Mouse (Mus musculus) hindbrain, embryonic 10.5 days (tissue): ENCODE measurements at regions not wholly inside any gene's neighbourhood (a gene's known extent, or its start where the extent isn't known, plus 50 kb on each side); places are given as distances from the start of the nearest gene placed in this dataset.

ENCODE experiments used
- DNase-seq: peaks from one replicate; pipeline ENCODE4 v3.0.0-alpha.2; 2017; ENCODE audit warnings: low spot score
- H3K27ac ChIP-seq: fragments of 300-500 bp; sonication (generic); 2 replicates; pipeline ENCODE4 v1.5.1; 2016; ENCODE audit warnings: mild to moderate bottlenecking, moderate library complexity
- H3K27me3 ChIP-seq: fragments of 300-500 bp; sonication (generic); 2 replicates; pipeline ENCODE4 v1.6.1; 2016; ENCODE audit warnings: mild to moderate bottlenecking; ENCODE audit not compliant: poor library complexity, insufficient read depth, severe bottlenecking
- H3K36me3 ChIP-seq: fragments of 300-500 bp; sonication (generic); 2 replicates; pipeline ENCODE4 v1.6.1; 2016; ENCODE audit warnings: mild to moderate bottlenecking, moderate library complexity
- H3K4me1 ChIP-seq: fragments of 300-500 bp; sonication (generic); replicated peaks from 2 replicates; pipeline ENCODE4 v1.6.1; 2016; ENCODE audit warnings: mild to moderate bottlenecking
- H3K4me3 ChIP-seq: fragments of 300-500 bp; sonication (generic); 2 replicates; pipeline ENCODE4 v1.5.1; 2016; ENCODE audit warnings: mild to moderate bottlenecking, moderate library complexity
- H3K9me3 ChIP-seq: fragments of 300-500 bp; sonication (generic); 2 replicates; pipeline ENCODE4 v1.6.1; 2016; ENCODE audit warnings: mild to moderate bottlenecking, moderate library complexity
- WGBS: fragments of 180-500 bp; shearing (Covaris S2); methylation state at CpG from one replicate; pipeline ENCODE4 v1.1.7; 2016; 5-methylcytosine and 5-hydroxymethylcytosine counted together

DNA sequence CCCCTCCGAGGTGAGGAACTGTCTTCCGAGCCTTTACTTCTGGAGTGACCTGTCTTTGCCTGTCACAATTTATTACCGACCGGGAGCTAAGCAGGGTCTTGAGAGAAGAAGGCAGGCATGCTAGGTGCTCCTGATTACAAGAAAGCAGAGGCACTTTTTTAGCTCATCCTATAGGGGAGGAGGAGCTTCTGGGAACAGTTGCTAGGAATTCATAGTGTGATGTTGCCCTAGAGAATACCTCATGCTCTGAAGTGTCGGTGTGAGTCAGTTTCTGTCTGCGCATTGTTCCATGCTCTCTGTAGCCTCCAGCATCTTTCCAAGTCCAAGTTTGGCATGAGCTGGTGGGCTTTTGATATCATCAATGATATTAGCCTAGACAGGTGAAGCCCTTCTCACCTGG is 178.0 kb upstream of the Ado start:
- Histone ChIP-seq H3K27ac (no peak overlapping the region), H3K9me3 (no peaks in the 10 kb centered on the region), H3K36me3 (no peaks in the 10 kb centered on the region), H3K4me3 (no peak overlapping the region), H3K4me1 (no peaks in the 10 kb centered on the region), H3K27me3 (no peaks in the 10 kb centered on the region)
- WGBS = 93% methylated on average over 6 of the region's 6 CpGs
- DNase-seq = no peak

DNA sequence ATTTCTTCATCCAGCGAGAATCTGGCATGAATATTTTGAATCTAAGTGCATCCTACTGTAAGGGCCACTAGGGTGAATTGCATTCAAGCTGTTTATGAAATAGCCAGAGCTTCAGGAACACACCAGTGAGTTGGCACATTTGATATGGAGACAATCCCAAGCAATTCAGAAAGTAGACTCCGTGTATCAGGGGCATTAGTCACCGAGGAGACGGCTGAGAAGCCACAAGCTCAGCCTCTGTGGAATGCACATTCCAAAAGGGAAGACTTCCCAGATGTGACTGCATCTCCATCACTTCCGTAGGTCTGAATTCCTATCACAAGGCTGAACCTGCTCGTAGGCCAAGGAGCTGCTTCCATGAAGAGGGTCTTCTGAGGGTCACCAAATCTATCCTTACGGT is 177.6 kb upstream of the Ado start:
- 84% methylated on average over 7 of the region's 7 CpGs for WGBS
- H3K9me3 ChIP-seq = no peaks in the 10 kb centered on the region
- no peak overlapping the region for H3K4me3 ChIP-seq
- no peaks in the 10 kb centered on the region for H3K4me1 ChIP-seq
- H3K27ac ChIP-seq = no peak overlapping the region
- DNase-seq = no peak
- H3K36me3 ChIP-seq = no peaks in the 10 kb centered on the region
- H3K27me3 ChIP-seq = no peaks in the 10 kb centered on the region

DNA sequence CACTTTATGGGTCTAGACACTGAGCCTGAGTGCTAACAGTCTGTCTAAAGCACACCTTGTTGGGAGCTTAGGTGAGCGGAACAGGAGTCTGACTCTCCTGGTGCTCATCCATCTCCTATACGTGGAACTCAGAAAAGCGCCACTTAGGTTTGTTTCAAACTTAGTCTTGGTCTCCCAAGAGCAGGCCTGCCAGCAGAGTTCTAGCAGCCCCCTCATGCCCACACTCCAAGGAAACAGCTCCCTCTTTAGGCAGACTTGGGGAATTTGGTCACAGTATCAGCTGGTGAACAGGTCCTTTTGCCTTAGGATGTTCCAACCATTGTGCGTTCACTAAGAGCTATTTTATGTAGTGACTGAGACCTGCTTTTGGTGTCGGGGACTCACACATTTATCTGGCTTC is 173.0 kb upstream of the Ado start:
- Histone ChIP-seq H3K4me1 (no peaks in the 10 kb centered on the region), H3K36me3 (no peaks in the 10 kb centered on the region), H3K27ac (no peak overlapping the region), H3K27me3 (no peaks in the 10 kb centered on the region), H3K4me3 (no peak overlapping the region), H3K9me3 (no peaks in the 10 kb centered on the region)
- WGBS = 54% methylated on average over 5 of the region's 5 CpGs
- peak; percentile 29 for DNase-seq

DNA sequence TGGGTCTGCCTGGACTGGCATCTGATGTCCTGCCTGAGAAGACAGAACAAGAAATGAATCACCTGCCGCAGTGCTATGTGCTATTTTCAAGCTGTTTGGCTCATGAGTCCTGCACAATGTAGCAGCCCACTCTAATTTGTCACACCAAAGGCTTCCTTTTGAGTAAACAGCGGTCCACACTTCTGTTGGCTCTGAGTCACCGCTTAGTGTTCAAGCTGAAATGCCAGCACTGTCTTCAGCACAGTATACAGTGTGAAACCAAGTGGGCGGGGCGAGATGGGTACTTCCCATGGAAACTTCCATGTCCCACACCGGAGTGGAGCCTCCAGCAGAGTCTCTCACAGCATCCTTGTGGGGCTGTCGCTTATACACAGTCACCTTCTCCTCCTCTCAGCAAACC is 168.8 kb upstream of the Ado start:
- Histone ChIP-seq H3K4me1 (no peaks in the 10 kb centered on the region), H3K36me3 (no peaks in the 10 kb centered on the region), H3K27ac (no peak overlapping the region), H3K9me3 (no peaks in the 10 kb centered on the region), H3K4me3 (no peak overlapping the region), H3K27me3 (no peaks in the 10 kb centered on the region)
- DNase-seq = no peak
- 91% methylated on average over 7 of the region's 7 CpGs for WGBS

DNA sequence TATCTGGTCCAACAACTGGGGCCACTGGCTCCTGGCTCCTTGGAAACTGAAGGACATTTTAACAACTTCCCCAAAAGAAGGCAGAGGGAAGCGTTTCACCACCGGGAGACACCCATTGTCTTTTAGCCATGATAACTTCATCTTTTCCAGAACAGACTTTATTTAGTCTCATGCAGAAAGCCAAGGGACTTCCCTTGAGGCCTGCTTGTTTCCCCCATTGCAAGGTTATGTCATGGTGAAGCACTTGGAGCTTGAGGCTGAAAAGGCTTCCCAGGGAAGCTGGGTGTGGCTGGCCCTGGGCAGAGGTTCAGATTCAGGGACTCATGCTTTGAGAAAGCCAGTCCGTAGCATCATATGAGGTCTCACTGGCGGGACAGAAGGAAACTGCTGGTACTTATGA is 166.3 kb upstream of the Ado start:
- DNase-seq = no peak
- no peak overlapping the region for H3K4me3 ChIP-seq
- H3K27ac ChIP-seq = no peak overlapping the region
- H3K4me1 ChIP-seq = no peaks in the 10 kb centered on the region
- H3K36me3 ChIP-seq = no peaks in the 10 kb centered on the region
- WGBS = 92% methylated on average over 4 of the region's 4 CpGs
- H3K9me3 ChIP-seq = 0 out of 2 replicates have a peak, but pooled peaks cover 5% of the 10 kb centered on the region
- H3K27me3 ChIP-seq = no peaks in the 10 kb centered on the region

DNA sequence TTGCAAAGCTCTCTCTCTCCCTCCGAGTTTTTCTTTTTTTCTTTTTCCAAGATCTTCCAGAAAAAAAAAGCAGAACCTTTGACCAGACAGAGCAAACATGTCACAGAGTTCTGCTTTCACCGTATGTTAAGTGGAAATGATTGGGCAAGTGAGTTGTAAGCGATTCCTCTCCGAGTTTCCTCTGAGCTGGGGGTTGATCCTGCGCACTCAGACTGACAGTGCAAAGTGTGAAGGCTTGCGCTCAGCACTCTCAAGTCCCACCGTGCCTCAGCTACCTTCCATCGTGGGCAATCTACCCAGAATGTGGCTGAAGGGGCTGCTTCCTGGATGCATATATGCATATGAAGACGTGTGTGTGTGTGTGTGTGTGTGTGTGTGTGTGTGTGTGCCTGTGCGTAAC is 164.3 kb upstream of the Ado start:
- DNase-seq = no peak
- Histone ChIP-seq H3K9me3 (0 out of 2 replicates have a peak, but pooled peaks cover 5% of the 10 kb centered on the region), H3K27me3 (no peaks in the 10 kb centered on the region), H3K27ac (no peak overlapping the region), H3K36me3 (no peaks in the 10 kb centered on the region), H3K4me3 (no peak overlapping the region), H3K4me1 (no peaks in the 10 kb centered on the region)
- WGBS = 89% methylated on average over 10 of the region's 10 CpGs

DNA sequence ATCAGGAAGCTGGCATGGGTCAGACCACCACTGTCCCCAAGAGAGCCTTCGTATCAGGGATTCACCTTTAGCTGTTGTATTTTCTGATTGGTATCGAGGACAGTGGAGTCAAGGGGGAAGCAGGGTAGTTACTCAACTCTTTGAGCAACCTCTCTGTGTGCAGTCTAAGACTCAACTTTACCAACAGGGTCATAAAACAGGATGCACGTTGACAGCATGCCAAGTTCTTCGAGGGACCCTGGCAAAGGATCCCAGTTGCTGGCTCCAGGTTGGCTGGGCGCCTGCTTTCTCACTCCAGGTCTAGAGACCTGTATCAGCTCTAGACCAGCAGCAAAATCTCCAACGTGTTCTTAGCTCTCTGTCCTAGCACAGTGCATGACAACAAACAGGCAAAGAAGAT is 163.9 kb upstream of the Ado start:
- H3K36me3 ChIP-seq = no peaks in the 10 kb centered on the region
- 82% methylated on average over 6 of the region's 6 CpGs for WGBS
- H3K9me3 ChIP-seq = 0 out of 2 replicates have a peak, but pooled peaks cover 5% of the 10 kb centered on the region
- no peak overlapping the region for H3K27ac ChIP-seq
- H3K4me1 ChIP-seq = no peaks in the 10 kb centered on the region
- no peak for DNase-seq
- no peak overlapping the region for H3K4me3 ChIP-seq
- no peaks in the 10 kb centered on the region for H3K27me3 ChIP-seq

DNA sequence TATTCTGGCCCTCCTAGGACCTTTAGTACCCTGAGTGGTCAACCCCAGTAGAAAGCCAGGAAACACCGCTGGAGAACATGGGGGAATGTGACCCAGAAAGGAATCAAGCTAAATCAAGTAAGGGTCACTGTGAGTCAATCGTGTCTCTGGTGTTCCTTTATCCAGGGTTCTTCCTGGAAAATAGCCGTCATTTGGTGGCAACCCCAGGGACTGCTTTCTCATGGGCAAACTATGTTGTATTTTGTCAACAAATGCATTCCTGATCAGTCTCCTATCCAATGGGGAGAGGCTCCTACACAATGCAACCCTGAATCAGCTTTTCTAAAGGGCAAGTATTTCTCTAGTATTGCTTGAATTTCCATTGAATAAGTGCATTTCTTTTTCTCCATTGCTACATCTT is 163.2 kb upstream of the Ado start:
- Histone ChIP-seq H3K9me3 (0 out of 2 replicates have a peak, but pooled peaks cover 5% of the 10 kb centered on the region), H3K4me1 (no peaks in the 10 kb centered on the region), H3K4me3 (no peak overlapping the region), H3K27me3 (no peaks in the 10 kb centered on the region), H3K27ac (no peak overlapping the region), H3K36me3 (no peaks in the 10 kb centered on the region)
- 90% methylated on average over 3 of the region's 3 CpGs for WGBS
- DNase-seq = no peak

DNA sequence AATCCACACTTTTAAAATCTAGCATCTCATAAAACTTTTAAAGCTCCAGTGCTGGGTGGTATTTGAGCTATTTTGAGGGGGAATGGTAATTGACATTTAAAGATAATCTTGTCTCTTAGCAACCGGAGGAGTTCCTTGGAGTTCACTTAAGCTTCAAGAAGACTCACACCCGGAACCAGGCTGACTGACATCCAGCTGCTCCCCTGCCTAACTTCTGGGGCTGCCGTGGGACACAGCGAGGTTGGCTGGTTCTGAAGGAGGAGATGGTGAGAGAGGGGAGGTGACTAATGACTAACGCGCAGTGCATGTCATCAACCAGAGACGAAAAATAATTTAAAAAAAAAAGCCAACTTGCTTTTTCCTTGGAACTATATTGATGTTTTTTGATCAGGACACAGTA is 157.7 kb upstream of the Ado start:
- Histone ChIP-seq H3K27me3 (no peaks in the 10 kb centered on the region), H3K4me3 (no peak overlapping the region), H3K27ac (no peak overlapping the region), H3K36me3 (no peaks in the 10 kb centered on the region), H3K4me1 (no peaks in the 10 kb centered on the region), H3K9me3 (0 out of 2 replicates have a peak, but pooled peaks cover 1% of the 10 kb centered on the region)
- DNase-seq = no peak
- WGBS = 83% methylated on average over 7 of the region's 7 CpGs

DNA sequence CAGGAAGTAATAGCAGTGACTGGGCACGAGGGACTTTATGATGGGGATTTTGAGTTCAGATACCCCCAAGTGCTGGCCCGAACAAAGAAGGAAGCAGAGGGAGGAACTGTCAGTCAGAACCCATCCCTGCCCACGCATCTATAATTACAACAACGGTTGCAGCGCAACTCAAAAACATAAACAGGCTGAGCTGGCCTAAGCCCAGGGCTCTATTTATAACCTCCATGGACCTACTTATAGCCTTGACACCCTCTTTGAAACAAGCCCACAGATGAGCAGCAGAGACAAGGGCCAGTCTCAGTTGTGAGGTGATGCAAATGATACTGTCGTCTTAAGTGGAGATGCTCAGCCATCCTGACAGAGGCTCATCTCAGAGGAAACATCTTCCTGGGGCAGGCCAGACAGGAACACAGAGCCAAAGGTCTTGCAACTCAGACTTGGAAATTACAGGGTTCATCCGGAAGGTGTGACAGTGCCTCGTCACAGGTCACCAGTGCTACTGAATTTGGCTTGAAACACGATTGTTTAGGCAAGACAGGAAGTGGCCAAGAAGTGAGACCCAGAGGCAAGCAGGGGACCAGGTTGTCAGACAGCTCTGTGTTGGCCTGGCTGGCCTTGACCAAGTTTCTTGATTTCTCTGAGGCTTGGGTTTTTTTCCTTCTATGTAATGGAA is 154.2 kb upstream of the Ado start:
- 79% methylated on average over 9 of the region's 9 CpGs for WGBS
- Histone ChIP-seq H3K27me3 (no peaks in the 10 kb centered on the region), H3K4me3 (no peak overlapping the region), H3K9me3 (no peaks in the 10 kb centered on the region), H3K4me1 (no peaks in the 10 kb centered on the region), H3K27ac (no peak overlapping the region), H3K36me3 (no peaks in the 10 kb centered on the region)
- no peak for DNase-seq

DNA sequence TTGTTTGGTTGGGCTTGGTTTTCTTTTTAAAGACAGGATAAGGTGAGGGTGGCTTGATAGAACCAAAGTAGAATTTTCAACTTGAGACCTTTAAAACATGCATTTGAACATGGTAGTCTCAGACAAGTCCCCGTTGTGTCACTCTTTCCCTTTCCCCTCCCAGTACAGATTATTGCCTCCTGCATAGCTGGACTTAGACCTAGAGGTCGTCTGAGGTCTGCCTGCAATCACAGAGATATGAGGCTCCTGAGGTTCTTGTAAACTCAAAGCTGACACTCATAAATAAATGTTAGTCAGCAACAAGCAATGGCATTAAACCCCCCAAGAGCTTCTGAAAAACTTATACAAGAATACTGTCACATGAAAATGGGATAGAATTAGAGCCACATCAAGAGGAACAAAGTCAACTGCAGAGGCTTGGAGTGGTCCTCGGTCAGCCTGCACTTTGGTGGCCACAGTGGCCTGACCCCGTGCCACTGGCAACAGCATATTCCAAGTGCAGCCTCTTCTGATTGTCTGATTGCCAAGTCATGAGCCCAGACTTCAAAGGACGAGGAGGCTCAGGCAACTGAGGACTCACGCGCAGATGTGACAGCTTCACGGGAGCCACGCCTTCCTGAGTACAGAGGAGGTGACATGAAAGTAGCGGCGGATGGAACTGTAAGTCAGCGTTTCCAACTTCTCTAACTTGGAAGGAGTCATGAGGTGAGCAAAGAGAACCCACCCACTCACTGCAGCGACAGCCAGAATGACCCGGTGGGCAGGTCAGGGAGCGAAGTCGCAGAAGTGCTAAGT is 148.8 kb upstream of the Ado start:
- H3K27me3 ChIP-seq = no peaks in the 10 kb centered on the region
- peaks cover 14% of the 10 kb centered on the region for H3K4me1 ChIP-seq
- no peak overlapping the region for H3K4me3 ChIP-seq
- 84% methylated on average over 16 of the region's 16 CpGs for WGBS
- no peaks in the 10 kb centered on the region for H3K36me3 ChIP-seq
- DNase-seq = no peak
- no peaks in the 10 kb centered on the region for H3K9me3 ChIP-seq
- no peak overlapping the region for H3K27ac ChIP-seq

DNA sequence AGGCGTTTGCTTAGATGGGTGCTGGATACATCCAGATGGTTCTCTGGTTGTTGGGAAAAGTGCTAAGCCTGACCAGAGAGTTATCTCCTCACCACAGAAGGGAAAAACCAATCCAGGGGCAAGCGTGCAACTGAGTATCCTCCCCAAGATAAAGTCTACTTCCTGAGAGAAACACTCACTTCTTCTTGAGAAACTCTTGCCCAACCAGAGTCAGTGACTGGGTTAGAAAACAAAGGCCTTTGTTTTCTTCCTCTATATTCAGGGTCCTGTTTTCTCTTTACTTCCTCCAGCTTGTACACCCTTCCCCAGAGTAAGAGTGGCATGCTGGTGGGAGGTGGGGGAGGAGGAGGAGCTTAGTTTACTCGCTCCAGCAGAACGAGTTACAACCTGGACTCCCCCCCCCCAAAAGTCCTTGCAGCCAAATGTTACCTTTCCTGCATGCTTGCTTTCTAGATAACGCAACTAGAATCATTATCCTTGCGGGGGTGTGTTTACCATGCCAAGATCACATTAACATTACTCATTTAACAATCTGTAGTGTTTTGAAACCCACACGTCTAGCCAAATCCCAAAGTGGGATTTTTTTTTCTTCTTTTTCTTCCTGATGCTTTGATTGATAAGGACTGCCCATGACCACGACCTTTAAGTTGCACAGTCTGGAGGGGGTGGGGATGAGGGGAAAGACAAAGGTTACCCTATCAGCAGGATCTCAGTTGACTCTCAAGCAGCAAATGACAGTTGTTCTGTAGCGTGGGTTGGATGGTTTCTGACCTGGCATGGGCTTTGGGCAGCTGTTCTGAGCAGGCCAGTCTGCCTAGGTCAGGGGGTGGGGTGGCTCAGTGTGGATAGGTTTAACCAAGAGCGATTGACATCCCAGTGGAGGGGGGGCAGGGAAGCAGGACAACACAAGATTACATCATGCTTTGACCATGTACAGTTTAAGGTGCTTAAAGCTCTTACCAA is 147.4 kb upstream of the Ado start:
- peaks cover 14% of the 10 kb centered on the region for H3K4me1 ChIP-seq
- no peaks in the 10 kb centered on the region for H3K9me3 ChIP-seq
- H3K27ac ChIP-seq = no peak overlapping the region
- DNase-seq = peak; percentile 4
- no peaks in the 10 kb centered on the region for H3K36me3 ChIP-seq
- 55% methylated on average over 10 of the region's 10 CpGs for WGBS
- H3K27me3 ChIP-seq = no peaks in the 10 kb centered on the region
- no peak overlapping the region for H3K4me3 ChIP-seq

DNA sequence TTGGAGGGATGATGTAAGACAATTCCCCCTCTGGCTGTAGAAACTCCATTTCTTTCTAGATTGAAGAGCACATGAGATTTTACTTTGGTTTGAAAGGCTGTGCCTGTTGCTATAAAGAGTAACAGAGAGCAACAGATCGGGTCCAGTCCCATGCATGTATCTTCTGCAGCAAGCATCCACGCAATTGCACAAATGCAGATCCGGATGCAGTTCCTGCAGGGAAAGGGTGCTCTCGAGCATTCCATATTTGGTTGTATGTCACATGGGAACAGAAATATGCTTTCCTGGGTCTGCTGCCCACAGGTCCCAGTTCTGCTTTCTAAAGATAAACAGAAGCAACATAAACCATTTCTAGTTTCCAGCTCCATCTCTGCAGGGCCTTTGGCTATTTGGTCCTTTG is 146.0 kb upstream of the Ado start:
- Histone ChIP-seq H3K9me3 (no peaks in the 10 kb centered on the region), H3K4me3 (no peak overlapping the region), H3K36me3 (no peaks in the 10 kb centered on the region), H3K27me3 (no peaks in the 10 kb centered on the region), H3K4me1 (peaks cover 14% of the 10 kb centered on the region), H3K27ac (no peak overlapping the region)
- DNase-seq = no peak
- WGBS = 89% methylated on average over 4 of the region's 4 CpGs
